Mouse (Mus musculus): ENCODE measurements around the gene Itga8.

The Itga8 gene

DNA sequence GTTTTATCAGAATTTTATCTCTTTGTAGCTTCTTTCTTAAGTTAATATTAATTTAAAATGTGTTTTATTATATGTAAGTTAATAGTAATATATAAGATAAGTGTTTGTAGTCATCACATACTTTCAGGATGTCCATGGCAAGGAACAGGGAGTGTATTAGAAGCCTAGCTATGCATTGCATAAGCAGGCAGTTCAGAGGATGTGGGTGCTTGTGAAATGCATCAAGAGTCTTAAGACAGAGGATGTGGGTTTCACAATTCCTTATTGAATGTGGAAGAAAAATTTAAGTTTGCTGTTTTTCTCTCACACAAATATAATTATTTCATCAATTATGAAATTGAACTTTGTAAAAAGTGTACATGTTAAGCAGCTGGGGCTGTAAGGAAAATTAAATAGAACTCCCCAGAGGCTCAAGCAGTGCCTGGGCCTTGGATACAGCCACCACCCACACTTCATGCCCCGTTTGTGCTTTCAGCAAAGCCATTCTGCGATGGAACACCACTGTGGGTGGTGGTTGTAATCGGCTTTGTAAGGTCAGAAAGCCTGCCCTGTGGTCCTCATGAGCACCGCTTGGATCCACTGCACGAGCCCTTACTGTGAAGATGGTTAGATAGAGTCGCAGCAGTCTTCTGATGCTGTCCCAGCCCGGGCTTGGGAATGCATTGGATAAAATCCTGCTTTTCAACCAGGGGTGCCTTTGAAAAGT lies 126.8 kb downstream of the Itga8 start:
- Histone ChIP-seq H3K4me3 (replicated peaks; ENCODE audit: low read length) (no peak overlapping the region), H3K4me1 (replicated peaks; ENCODE audit: low read depth, low read length) (no peaks in the 10 kb centered on the region), H3K27me3 (ENCODE audit: insufficient read depth, low read length) (no peaks in the 10 kb centered on the region), H3K36me3 (ENCODE audit: insufficient read depth, low read length) (no peaks in the 10 kb centered on the region), H3K9me3 (ENCODE audit: low read length) (no peaks in the 10 kb centered on the region)
- TF ChIP-seq POU5F1 (IDR thresholded peaks at IDR 0.05; ENCODE audit: borderline replicate concordance, low read length) (no peak), NANOG (IDR thresholded peaks at IDR 0.05; ENCODE audit: borderline replicate concordance, low read length) (no peak), CTCF (conservative IDR thresholded peaks at IDR 0.05; ENCODE audit: low read length) (no peak)

GRCm38 (mm10) chr2:12170221-12170620 lies 131.5 kb downstream of the Itga8 start:
- H3K36me3 ChIP-seq (ENCODE audit: insufficient read depth, low read length) = no peaks in the 10 kb centered on the region
- H3K27me3 ChIP-seq (ENCODE audit: insufficient read depth, low read length) = no peaks in the 10 kb centered on the region
- no peak for TF ChIP-seq CTCF (conservative IDR thresholded peaks at IDR 0.05; ENCODE audit: low read length)
- TF ChIP-seq NANOG (IDR thresholded peaks at IDR 0.05; ENCODE audit: borderline replicate concordance, low read length) = no peak
- TF ChIP-seq POU5F1 (IDR thresholded peaks at IDR 0.05; ENCODE audit: borderline replicate concordance, low read length) = no peak
- no peaks in the 10 kb centered on the region for H3K9me3 ChIP-seq (ENCODE audit: low read length)
- no peaks in the 10 kb centered on the region for H3K4me1 ChIP-seq (replicated peaks; ENCODE audit: low read depth, low read length)
- no peak overlapping the region for H3K4me3 ChIP-seq (replicated peaks; ENCODE audit: low read length)

DNA sequence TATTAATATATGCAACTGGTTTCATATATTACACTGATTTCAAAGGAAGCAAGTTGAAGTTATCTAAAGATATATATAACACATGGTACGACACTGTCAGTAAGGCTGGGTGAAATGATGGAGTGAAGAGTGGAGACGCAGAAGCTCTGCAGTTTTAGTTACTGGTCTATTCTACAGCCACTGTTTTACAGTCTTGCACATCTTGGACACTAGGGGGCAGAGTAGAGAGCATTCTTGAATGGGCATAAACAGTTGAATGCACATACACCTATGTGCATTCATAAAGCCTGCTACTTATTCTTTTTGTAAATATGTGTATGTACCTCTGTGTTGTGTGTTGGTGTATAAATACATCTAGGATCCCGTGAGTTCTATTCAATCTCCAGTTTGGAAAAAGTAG lies 141.2 kb downstream of the Itga8 start:
- Histone ChIP-seq H3K27me3 (ENCODE audit: insufficient read depth, low read length) (no peaks in the 10 kb centered on the region), H3K9me3 (ENCODE audit: low read length) (no peaks in the 10 kb centered on the region), H3K36me3 (ENCODE audit: insufficient read depth, low read length) (no peaks in the 10 kb centered on the region), H3K4me3 (replicated peaks; ENCODE audit: low read length) (no peak overlapping the region), H3K4me1 (replicated peaks; ENCODE audit: low read depth, low read length) (no peaks in the 10 kb centered on the region)
- TF ChIP-seq NANOG (IDR thresholded peaks at IDR 0.05; ENCODE audit: borderline replicate concordance, low read length) (no peak), CTCF (conservative IDR thresholded peaks at IDR 0.05; ENCODE audit: low read length) (peak; percentile 58)

- Histone ChIP-seq H3K4me3 (replicated peaks; ENCODE audit: low read length) (no peak overlapping the region), H3K27me3 (ENCODE audit: insufficient read depth, low read length) (no peaks in the 10 kb centered on the region), H3K4me1 (replicated peaks; ENCODE audit: low read depth, low read length) (no peaks in the 10 kb centered on the region), H3K36me3 (ENCODE audit: insufficient read depth, low read length) (no peaks in the 10 kb centered on the region), H3K9me3 (ENCODE audit: low read length) (no peaks in the 10 kb centered on the region)
- no peak for TF ChIP-seq POU5F1 (IDR thresholded peaks at IDR 0.05; ENCODE audit: borderline replicate concordance, low read length)
- TF ChIP-seq CTCF (conservative IDR thresholded peaks at IDR 0.05; ENCODE audit: low read length) = no peak
- no peak for TF ChIP-seq NANOG (IDR thresholded peaks at IDR 0.05; ENCODE audit: borderline replicate concordance, low read length)
Observed at GRCm38 (mm10) chr2:12157001-12157400, 144.7 kb downstream of the Itga8 start.

- TF ChIP-seq NANOG (IDR thresholded peaks at IDR 0.05; ENCODE audit: borderline replicate concordance, low read length) (no peak), POU5F1 (IDR thresholded peaks at IDR 0.05; ENCODE audit: borderline replicate concordance, low read length) (no peak), CTCF (conservative IDR thresholded peaks at IDR 0.05; ENCODE audit: low read length) (no peak)
- no peak overlapping the region for H3K4me3 ChIP-seq (replicated peaks; ENCODE audit: low read length)
- no peaks in the 10 kb centered on the region for H3K4me1 ChIP-seq (replicated peaks; ENCODE audit: low read depth, low read length)
- H3K27me3 ChIP-seq (ENCODE audit: insufficient read depth, low read length) = no peaks in the 10 kb centered on the region
- H3K9me3 ChIP-seq (ENCODE audit: low read length) = no peaks in the 10 kb centered on the region
- H3K36me3 ChIP-seq (ENCODE audit: insufficient read depth, low read length) = no peaks in the 10 kb centered on the region
Observed at GRCm38 (mm10) chr2:12156401-12156800, 145.3 kb downstream of the Itga8 start.

- no peaks in the 10 kb centered on the region for H3K4me1 ChIP-seq (replicated peaks; ENCODE audit: low read depth, low read length)
- H3K9me3 ChIP-seq (ENCODE audit: low read length) = no peaks in the 10 kb centered on the region
- H3K27me3 ChIP-seq (ENCODE audit: insufficient read depth, low read length) = no peaks in the 10 kb centered on the region
- TF ChIP-seq CTCF (conservative IDR thresholded peaks at IDR 0.05; ENCODE audit: low read length) (no peak), NANOG (IDR thresholded peaks at IDR 0.05; ENCODE audit: borderline replicate concordance, low read length) (no peak), POU5F1 (IDR thresholded peaks at IDR 0.05; ENCODE audit: borderline replicate concordance, low read length) (no peak)
- H3K4me3 ChIP-seq (replicated peaks; ENCODE audit: low read length) = no peak overlapping the region
- H3K36me3 ChIP-seq (ENCODE audit: insufficient read depth, low read length) = no peaks in the 10 kb centered on the region
Observed at GRCm38 (mm10) chr2:12154676-12155075, 147.0 kb downstream of the Itga8 start.

DNA sequence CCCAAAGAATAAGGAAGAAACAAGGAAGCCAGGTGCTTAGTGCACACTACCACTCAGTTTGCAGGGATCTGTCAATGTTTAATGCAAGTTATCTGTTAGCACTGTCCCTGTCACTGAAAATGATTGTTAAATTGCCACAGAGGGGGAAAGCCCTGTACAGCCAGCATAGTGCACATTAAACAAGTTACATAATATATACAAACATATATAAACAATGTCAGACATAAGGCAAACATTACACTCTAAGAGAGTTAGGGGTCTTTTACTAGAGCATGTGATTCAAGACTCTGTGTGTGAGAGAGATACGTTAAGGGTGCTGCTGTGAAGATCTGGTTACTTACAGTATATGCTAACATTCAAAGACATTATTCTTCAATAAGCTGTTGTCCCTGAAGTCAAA lies 148.2 kb downstream of the Itga8 start:
- no peaks in the 10 kb centered on the region for H3K36me3 ChIP-seq (ENCODE audit: insufficient read depth, low read length)
- H3K27me3 ChIP-seq (ENCODE audit: insufficient read depth, low read length) = no peaks in the 10 kb centered on the region
- no peaks in the 10 kb centered on the region for H3K4me1 ChIP-seq (replicated peaks; ENCODE audit: low read depth, low read length)
- no peak overlapping the region for H3K4me3 ChIP-seq (replicated peaks; ENCODE audit: low read length)
- H3K9me3 ChIP-seq (ENCODE audit: low read length) = no peaks in the 10 kb centered on the region
- no peak for TF ChIP-seq NANOG (IDR thresholded peaks at IDR 0.05; ENCODE audit: borderline replicate concordance, low read length)
- no peak for TF ChIP-seq CTCF (conservative IDR thresholded peaks at IDR 0.05; ENCODE audit: low read length)
- TF ChIP-seq POU5F1 (IDR thresholded peaks at IDR 0.05; ENCODE audit: borderline replicate concordance, low read length) = no peak

DNA sequence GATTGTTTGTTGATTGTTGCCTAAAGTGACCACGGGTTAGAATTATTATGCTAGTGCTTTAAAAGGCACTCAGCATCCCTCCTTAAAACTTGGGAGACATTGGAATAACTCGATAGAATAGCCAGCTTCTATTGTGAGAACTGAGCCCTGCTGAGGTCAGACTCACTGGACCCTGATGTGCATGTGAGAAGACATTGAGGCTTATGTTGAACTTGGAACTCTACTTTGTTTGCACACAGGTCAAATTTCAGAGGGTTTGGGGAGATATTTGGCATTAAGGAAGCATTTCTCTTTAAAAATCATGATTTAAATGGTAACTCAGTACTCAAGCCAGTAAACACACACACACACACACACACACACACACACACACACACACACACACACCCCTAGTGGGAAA lies 153.8 kb downstream of the Itga8 start:
- H3K27me3 ChIP-seq (ENCODE audit: insufficient read depth, low read length) = no peaks in the 10 kb centered on the region
- no peaks in the 10 kb centered on the region for H3K9me3 ChIP-seq (ENCODE audit: low read length)
- peaks cover 5% of the 10 kb centered on the region for H3K4me1 ChIP-seq (replicated peaks; ENCODE audit: low read depth, low read length)
- no peak overlapping the region for H3K4me3 ChIP-seq (replicated peaks; ENCODE audit: low read length)
- no peaks in the 10 kb centered on the region for H3K36me3 ChIP-seq (ENCODE audit: insufficient read depth, low read length)
- no peak for TF ChIP-seq POU5F1 (IDR thresholded peaks at IDR 0.05; ENCODE audit: borderline replicate concordance, low read length)
- no peak for TF ChIP-seq CTCF (conservative IDR thresholded peaks at IDR 0.05; ENCODE audit: low read length)
- no peak for TF ChIP-seq NANOG (IDR thresholded peaks at IDR 0.05; ENCODE audit: borderline replicate concordance, low read length)

DNA sequence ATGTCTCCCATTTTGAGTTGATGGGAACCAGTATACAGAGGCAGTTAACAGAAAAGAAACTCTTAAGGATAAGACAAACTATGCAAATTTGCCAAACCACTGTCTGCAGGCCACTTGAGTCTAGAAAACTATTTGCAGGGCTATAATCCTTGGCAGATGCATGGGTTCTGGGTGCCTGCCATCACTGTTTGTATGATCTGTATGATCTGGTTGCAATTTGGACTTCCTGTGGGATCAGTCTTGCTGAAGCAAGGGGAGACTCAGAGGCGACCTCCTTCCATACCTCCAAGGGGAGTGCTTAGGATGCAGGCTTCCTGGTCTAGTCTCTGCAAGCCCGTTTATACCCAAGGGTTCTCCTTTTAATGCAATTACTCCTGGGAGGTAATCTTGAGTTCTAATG lies 155.1 kb downstream of the Itga8 start:
- no peak overlapping the region for H3K4me3 ChIP-seq (replicated peaks; ENCODE audit: low read length)
- TF ChIP-seq NANOG (IDR thresholded peaks at IDR 0.05; ENCODE audit: borderline replicate concordance, low read length) (no peak), POU5F1 (IDR thresholded peaks at IDR 0.05; ENCODE audit: borderline replicate concordance, low read length) (no peak), CTCF (conservative IDR thresholded peaks at IDR 0.05; ENCODE audit: low read length) (no peak)
- no peaks in the 10 kb centered on the region for H3K36me3 ChIP-seq (ENCODE audit: insufficient read depth, low read length)
- H3K9me3 ChIP-seq (ENCODE audit: low read length) = no peaks in the 10 kb centered on the region
- peaks cover 5% of the 10 kb centered on the region for H3K4me1 ChIP-seq (replicated peaks; ENCODE audit: low read depth, low read length)
- no peaks in the 10 kb centered on the region for H3K27me3 ChIP-seq (ENCODE audit: insufficient read depth, low read length)

All from E14TG2a.4 (cell line).